22 mouse cellular contexts compared by ENCODE assay signal in genomic region chr11:77369188-77369840, GRCm38 (mm10).
DNase-seq lines count a peak whose midpoint lies in the region; ATAC-seq and TF ChIP-seq lines count a peak whose summit lies in the region.
"Had no signal": no experiment of that assay in that cellular context is flagged by ENCODE, and none has a peak within 500 bp of the region (broad histone marks: within the 10 kb centered on the region; RNA-seq: fewer than 3 reads in every experiment).

No protein-coding gene starts in this region.

- H3K27me3 ChIP-seq in heart, embryonic 15.5 days: no peaks in the 10 kb centered on the region
- no peaks in the 10 kb centered on the region for H3K27me3 ChIP-seq in lung, postnatal 0 days (replicated peaks; ENCODE audit: insufficient read depth, low read length)
- H3K27me3 ChIP-seq: limb, embryonic 12.5 days; megakaryocyte, embryonic 14.5 days; midbrain, embryonic 13.5 days; Patski had no signal

- WGBS in heart, embryonic 15.5 days: 47% methylated on average over 2 of the region's 2 CpGs
- 33% methylated on average over 2 of the region's 2 CpGs for WGBS in lung, postnatal 0 days

- peaks cover 53% of the 10 kb centered on the region for H3K4me1 ChIP-seq in heart, embryonic 15.5 days (replicated peaks)
- peaks cover 18% of the 10 kb centered on the region; the same call in 1 of the 2 replicates for H3K4me1 ChIP-seq in lung, postnatal 0 days (ENCODE audit: insufficient read depth, low read depth, low read length)

- no peaks in the 10 kb centered on the region for H3K36me3 ChIP-seq in heart, embryonic 15.5 days
- no peaks in the 10 kb centered on the region for H3K36me3 ChIP-seq in lung, postnatal 0 days (ENCODE audit: insufficient read depth, low read length)
- H3K36me3 ChIP-seq: limb, embryonic 12.5 days; midbrain, embryonic 13.5 days had no signal

- TF ChIP-seq CTCF in lung, postnatal 0 days (IDR thresholded peaks at IDR 0.05): no peak

- H3K4me2 ChIP-seq in heart, embryonic 15.5 days: no peak overlapping the region
- H3K4me2 ChIP-seq in lung, postnatal 0 days (replicated peaks; ENCODE audit: low read depth, low read length): peak overlapping the region; percentile 14; the same call in 1 of the 2 replicates
- H3K4me2 ChIP-seq: limb, embryonic 12.5 days; liver, embryonic 11.5 days; midbrain, embryonic 13.5 days had no signal

- peak; percentile 87 for DNase-seq in heart, adult 11 months
- no peak for DNase-seq in heart, postnatal 14 days
- DNase-seq in heart, postnatal 4 days: no peak
- DNase-seq in MEL-GATA-1-ER (ENCODE audit: extremely low read depth, low read depth): peak; percentile 45
- DNase-seq in lung, postnatal 0 days (ENCODE audit: low spot score): peak; percentile 83
- DNase-seq in kidney, postnatal 4 days: no peak
- no peak for DNase-seq in layer of hippocampus, adult 9-10 months (ENCODE audit: low spot score)
- DNase-seq: adrenal gland, postnatal 36 days; cerebellum, adult 11 months; cerebellum, postnatal 14 days; forebrain, postnatal 0 days; gastrocnemius, postnatal 25 days; kidney, postnatal 25 days; liver, postnatal 0 days; thymus, postnatal 25 days had no signal

- intact Hi-C loops in heart, postnatal 14 days (cut with DNase I): loop anchor here (5.0 kb wide), 1 partner anchor 73 kb away; no protein-coding TSS in a partner anchor

- H3K4me3 ChIP-seq in heart, embryonic 15.5 days: no peak overlapping the region
- H3K4me3 ChIP-seq in lung, postnatal 0 days (ENCODE audit: low read depth, low read length): no peak overlapping the region
- H3K4me3 ChIP-seq: limb, embryonic 12.5 days; megakaryocyte, embryonic 14.5 days; midbrain, embryonic 13.5 days had no signal

- no peak overlapping the region for H3K9ac ChIP-seq in heart, embryonic 15.5 days
- H3K9ac ChIP-seq in lung, postnatal 0 days (replicated peaks; ENCODE audit: low read depth): no peak overlapping the region
- H3K9ac ChIP-seq: forebrain, postnatal 0 days; limb, embryonic 12.5 days; liver, postnatal 0 days; midbrain, embryonic 13.5 days had no signal

- no peaks in the 10 kb centered on the region for H3K9me3 ChIP-seq in heart, embryonic 15.5 days (replicated peaks)
- H3K9me3 ChIP-seq in lung, postnatal 0 days (ENCODE audit: low read length): no peaks in the 10 kb centered on the region
- H3K9me3 ChIP-seq: limb, embryonic 12.5 days; megakaryocyte, embryonic 14.5 days; midbrain, embryonic 13.5 days had no signal

- peak overlapping the region; percentile 68 for H3K27ac ChIP-seq in heart, embryonic 15.5 days
- H3K27ac ChIP-seq in lung, postnatal 0 days (ENCODE audit: low read length): peak overlapping the region; percentile 78
- H3K27ac ChIP-seq: limb, embryonic 12.5 days; midbrain, embryonic 13.5 days had no signal

- no peak for ATAC-seq in heart, embryonic 15.5 days (replicated peaks; ENCODE audit: insufficient number of reproducible peaks, insufficient read depth, low FRiP score, low read depth)
- peak; percentile 77 for ATAC-seq in lung, postnatal 0 days
- ATAC-seq: forebrain, postnatal 0 days; intestine, postnatal 0 days; liver, postnatal 0 days; midbrain, embryonic 13.5 days; Patski had no signal

- TF ChIP-seq EP300 in lung, postnatal 0 days (IDR thresholded peaks at IDR 0.05): no peak; the same call in 1 of the 2 replicates

Comparison
In these comparisons a context has a peak if more than half of its experiments do, and no peak if none do; other contexts are left out.
1. DNase-seq: peak in heart, adult 11 months (single experiment), MEL-GATA-1-ER (single experiment) and lung, postnatal 0 days (single experiment); none in heart, postnatal 14 days (0 of 2), heart, postnatal 4 days (single experiment), kidney, postnatal 4 days (0 of 2) and layer of hippocampus, adult 9-10 months (single experiment).